Mouse (Mus musculus): ENCODE results near the gene Rab3b.

DNA sequence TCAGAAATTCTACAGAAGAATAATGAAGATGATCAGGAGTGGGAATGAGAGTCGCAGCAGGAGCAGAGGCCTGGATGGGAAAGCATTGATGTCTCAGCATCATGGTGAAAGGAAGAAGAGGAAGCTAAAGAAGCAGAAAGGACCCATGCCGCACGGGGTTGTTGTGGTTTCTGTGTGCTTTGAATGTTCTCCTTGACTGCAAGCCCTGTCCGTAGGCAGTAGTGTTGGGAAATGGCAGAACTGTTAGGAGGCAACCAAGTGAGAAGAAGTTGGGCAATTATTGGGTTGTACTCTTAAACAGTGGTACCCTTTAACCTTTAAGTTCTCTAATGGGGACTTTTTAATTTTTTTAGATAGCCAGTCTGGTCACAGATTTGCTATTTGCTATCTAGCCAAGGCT, 56.0 kb downstream of the Rab3b start:
- TF ChIP-seq CHD2 (IDR thresholded peaks at IDR 0.05; ENCODE audit: low read depth, low read length) (no peak), MAFK (IDR thresholded peaks at IDR 0.05; ENCODE audit: insufficient read depth, low read depth, low read length) (no peak), ZNF384 (IDR thresholded peaks at IDR 0.05; ENCODE audit: low read depth, low read length) (no peak), ZC3H11A (IDR thresholded peaks at IDR 0.05; ENCODE audit: borderline replicate concordance, low read depth, low read length) (no peak), HCFC1 (IDR thresholded peaks at IDR 0.05; ENCODE audit: borderline replicate concordance, insufficient read depth, low read length) (no peak)

Measured in ES-E14 (cell line).